Mouse (Mus musculus) megakaryocyte, embryonic 14.5 days (primary cell): Measurements from ENCODE around the gene Xpr1. TPM values are rescaled to one million over a fixed set of nuclear protein-coding genes. Genes with fewer than 3 reads are reported as not detected.

Source experiments
- H3K27me3 ChIP-seq: replicated peaks from 2 replicates; pipeline ENCODE3; 2012; ENCODE audit warnings: inconsistent platforms
- H3K36me3 ChIP-seq: replicated peaks from 2 replicates; pipeline ENCODE3; 2012; ENCODE audit warnings: low read length, inconsistent platforms, mixed read lengths
- H3K4me1 ChIP-seq: 2 replicates; pipeline ENCODE4 v1.6.1; 2012; ENCODE audit warnings: inconsistent platforms
- H3K4me3 ChIP-seq: replicated peaks from 2 replicates; pipeline ENCODE3; 2012; ENCODE audit warnings: moderate library complexity, mild to moderate bottlenecking, inconsistent platforms
- H3K9me3 ChIP-seq: 2 replicates; pipeline ENCODE4 v1.6.1; 2012; ENCODE audit warnings: inconsistent platforms
- FLI1 ChIP-seq: IDR thresholded peaks from 2 replicates; pipeline ENCODE4 v1.6.1; 2012; ENCODE audit warnings: low read length, inconsistent platforms, mixed read lengths
- GATA1 ChIP-seq: IDR thresholded peaks from 3 replicates; pipeline ENCODE4 v1.6.1; 2012; ENCODE audit warnings: mixed read lengths, low read length, inconsistent platforms, borderline replicate concordance
- polyA plus RNA-seq: library from polyadenylated mRNA; stranded (reverse); fragments of >175 nt; gene quantifications from 2 replicates; pipeline ENCODE4 v1.2.3, GENCODE M21; 2012; ENCODE audit warnings: low replicate concordance; ENCODE audit not compliant: insufficient read depth

The Xpr1 gene
- 0.65 and 3.4 TPM in 2 replicates for polyA plus RNA-seq

DNA sequence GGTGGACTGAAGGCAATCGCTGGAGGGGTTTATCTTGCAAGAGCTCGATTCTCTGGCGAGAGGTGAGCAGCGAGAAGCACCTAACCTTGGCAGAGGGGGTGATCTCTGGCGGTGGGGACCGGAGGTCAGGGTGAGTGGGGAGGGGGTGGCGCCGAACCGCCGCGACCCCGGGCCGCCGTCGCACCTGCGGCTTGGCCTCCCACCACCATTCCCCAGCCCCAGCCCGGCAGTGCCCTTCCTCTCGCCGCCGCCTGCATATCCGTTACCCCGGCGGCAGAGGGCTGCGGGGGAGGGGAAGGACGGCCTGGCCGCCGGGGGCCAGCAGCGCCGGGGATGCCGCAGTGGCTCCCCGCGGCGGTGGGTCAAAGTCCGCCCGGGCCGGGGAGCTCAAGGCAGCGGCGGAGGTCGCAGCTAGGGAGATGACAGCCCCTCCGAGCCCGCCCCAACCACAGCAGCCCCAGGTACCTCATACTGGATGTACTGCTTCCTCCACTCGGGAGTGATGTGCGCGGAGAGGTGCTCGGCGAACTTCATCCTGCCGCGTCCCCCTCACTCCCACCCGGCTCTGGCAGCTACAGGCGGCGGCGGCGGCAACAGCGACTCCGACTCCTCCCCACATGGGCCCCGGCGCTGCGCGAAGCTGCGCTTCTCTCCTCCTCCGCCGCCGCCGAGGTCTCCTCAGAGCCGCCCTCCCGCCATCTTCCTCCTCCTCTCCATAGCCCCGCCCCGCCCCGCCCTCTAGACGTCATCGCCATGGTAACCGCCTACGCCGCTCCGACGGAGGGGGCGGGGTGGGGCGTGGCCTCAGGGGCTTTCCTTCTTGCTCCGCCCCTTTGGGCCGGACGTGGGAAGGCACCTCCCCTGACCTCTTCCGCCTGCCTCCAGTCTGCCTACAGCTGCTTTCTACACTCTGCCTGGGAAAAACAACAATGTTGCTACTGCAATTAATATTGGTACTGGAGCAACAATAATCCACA lies at the start of gene Xpr1:
Xpr1 (minus strand) TSS at position 715 of the 977 bp plus-strand sequence.
- Histone ChIP-seq H3K9me3 (no peaks in the 10 kb centered on the region), H3K4me3 (peak within 1 kb of the TSS; percentile 100), H3K27me3 (no peaks in the 10 kb centered on the region)

GRCm38 (mm10) chr1:155463442-155463841 lies 46.2 kb upstream of the Xpr1 start:
- Histone ChIP-seq H3K4me1 (peaks cover 18% of the 10 kb centered on the region), H3K27me3 (peaks cover 4% of the 10 kb centered on the region), H3K4me3 (no peak overlapping the region), H3K9me3 (no peaks in the 10 kb centered on the region), H3K36me3 (no peaks in the 10 kb centered on the region)
- TF ChIP-seq FLI1 (no peak), GATA1 (no peak)

More for the DNA sequence above, at the start of gene Xpr1:
- Histone ChIP-seq H3K36me3 (no peaks in the 10 kb centered on the region), H3K4me1 (peaks cover 40% of the 10 kb centered on the region)
- TF ChIP-seq FLI1 (no peak), GATA1 (no peak)

DNA sequence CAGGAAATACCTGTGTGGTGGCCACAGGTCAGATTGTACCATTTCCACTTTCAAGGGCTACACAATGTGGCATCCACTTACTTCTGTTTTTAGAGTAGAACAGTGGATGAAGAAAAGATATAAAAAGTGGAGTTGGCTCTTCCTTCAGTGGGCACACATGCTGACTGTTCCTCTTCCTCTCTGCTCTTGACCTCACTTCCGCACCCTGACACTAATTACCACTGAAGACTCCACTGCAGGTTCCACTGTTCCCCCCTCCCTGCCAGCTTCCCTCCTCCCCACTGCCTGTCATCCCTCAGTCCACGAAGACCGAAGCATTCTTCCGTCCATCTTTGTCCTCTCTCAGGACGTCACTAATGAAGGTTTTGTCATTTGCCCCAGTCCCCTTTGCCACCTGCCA lies 45.4 kb upstream of the Xpr1 start:
- Histone ChIP-seq H3K27me3 (peaks cover 4% of the 10 kb centered on the region), H3K9me3 (no peaks in the 10 kb centered on the region), H3K4me3 (no peak overlapping the region), H3K4me1 (peaks cover 18% of the 10 kb centered on the region), H3K36me3 (no peaks in the 10 kb centered on the region)
- TF ChIP-seq GATA1 (no peak), FLI1 (no peak)

GRCm38 (mm10) chr1:155457532-155457931 lies 40.3 kb upstream of the Xpr1 start:
- Histone ChIP-seq H3K27me3 (peaks cover 2% of the 10 kb centered on the region), H3K4me1 (peaks cover 18% of the 10 kb centered on the region), H3K36me3 (no peaks in the 10 kb centered on the region), H3K9me3 (no peaks in the 10 kb centered on the region), H3K4me3 (no peak overlapping the region)
- TF ChIP-seq FLI1 = no peak
- TF ChIP-seq GATA1 = no peak

GRCm38 (mm10) chr1:155453180-155453579 lies 36.0 kb upstream of the Xpr1 start:
- TF ChIP-seq GATA1 (no peak), FLI1 (no peak)
- no peak overlapping the region for H3K4me3 ChIP-seq
- H3K9me3 ChIP-seq = no peaks in the 10 kb centered on the region

GRCm38 (mm10) chr1:155448932-155449331 lies 31.7 kb upstream of the Xpr1 start:
- Histone ChIP-seq H3K9me3 (no peaks in the 10 kb centered on the region), H3K36me3 (no peaks in the 10 kb centered on the region), H3K4me1 (peaks cover 20% of the 10 kb centered on the region), H3K4me3 (no peak overlapping the region), H3K27me3 (peaks cover 3% of the 10 kb centered on the region)
- TF ChIP-seq FLI1 (no peak), GATA1 (no peak)

More at GRCm38 (mm10) chr1:155453180-155453579, 36.0 kb upstream of the Xpr1 start:
- peaks cover 20% of the 10 kb centered on the region for H3K4me1 ChIP-seq
- H3K27me3 ChIP-seq = peaks cover 3% of the 10 kb centered on the region
- H3K36me3 ChIP-seq = no peaks in the 10 kb centered on the region

DNA sequence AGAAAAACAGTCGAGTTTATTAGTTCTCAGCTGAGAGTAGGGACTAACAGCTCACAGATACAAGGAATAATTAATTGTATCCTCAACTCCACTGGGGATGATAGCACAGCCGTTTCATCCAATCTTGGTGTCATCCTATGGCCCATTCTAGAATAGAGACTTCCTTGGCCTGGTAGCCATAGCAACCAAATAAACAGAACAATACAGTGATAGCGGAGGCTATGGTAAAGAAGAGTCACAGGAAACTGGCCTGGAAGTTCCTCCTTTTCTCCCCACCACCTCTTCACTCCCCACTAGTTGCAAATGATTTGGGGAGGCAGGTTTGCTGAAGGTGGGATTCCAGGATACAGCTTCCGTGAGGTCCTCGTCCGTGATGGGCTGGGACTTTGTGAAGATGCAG lies 30.1 kb upstream of the Xpr1 start:
- H3K4me1 ChIP-seq = peaks cover 13% of the 10 kb centered on the region
- H3K4me3 ChIP-seq = no peak overlapping the region
- TF ChIP-seq FLI1 (no peak), GATA1 (no peak)
- H3K36me3 ChIP-seq = no peaks in the 10 kb centered on the region
- H3K9me3 ChIP-seq = no peaks in the 10 kb centered on the region
- H3K27me3 ChIP-seq = peaks cover 3% of the 10 kb centered on the region

GRCm38 (mm10) chr1:155443115-155443514 lies 25.9 kb upstream of the Xpr1 start:
- Histone ChIP-seq H3K9me3 (no peaks in the 10 kb centered on the region), H3K4me3 (no peak overlapping the region), H3K4me1 (peaks cover 6% of the 10 kb centered on the region), H3K27me3 (peaks cover 4% of the 10 kb centered on the region), H3K36me3 (no peaks in the 10 kb centered on the region)
- no peak for TF ChIP-seq FLI1
- no peak for TF ChIP-seq GATA1

GRCm38 (mm10) chr1:155442521-155443001 lies 25.3 kb upstream of the Xpr1 start:
- Histone ChIP-seq H3K4me1 (peaks cover 6% of the 10 kb centered on the region), H3K36me3 (no peaks in the 10 kb centered on the region), H3K4me3 (no peak overlapping the region), H3K27me3 (peaks cover 4% of the 10 kb centered on the region), H3K9me3 (no peaks in the 10 kb centered on the region)
- TF ChIP-seq FLI1 (no peak), GATA1 (no peak)

DNA sequence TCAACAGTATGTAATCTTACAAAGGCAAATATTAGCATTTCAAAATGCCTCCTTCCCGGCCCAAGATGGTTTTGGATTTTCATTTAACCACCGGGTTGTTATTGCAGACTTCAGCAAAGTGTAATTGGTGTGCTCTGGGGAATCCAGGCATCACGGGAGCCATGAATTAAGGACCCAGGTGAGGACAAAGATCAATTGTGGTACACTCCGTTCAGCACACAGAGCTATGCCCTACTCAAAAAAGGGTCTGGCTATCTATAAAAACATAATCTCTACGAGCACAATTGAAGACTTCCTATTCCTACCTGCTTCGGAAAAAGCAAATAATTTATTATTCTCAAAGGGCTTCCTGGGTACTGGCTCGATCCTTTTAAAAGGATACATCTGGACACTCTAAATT lies 22.3 kb upstream of the Xpr1 start:
- Histone ChIP-seq H3K36me3 (no peaks in the 10 kb centered on the region), H3K4me1 (peaks cover 6% of the 10 kb centered on the region), H3K9me3 (no peaks in the 10 kb centered on the region), H3K4me3 (no peak overlapping the region), H3K27me3 (peaks cover 4% of the 10 kb centered on the region)
- TF ChIP-seq FLI1 = no peak
- TF ChIP-seq GATA1 = no peak
